Mouse (Mus musculus) CD4-positive naive resting alpha-beta T cell, adult 76 days (primary cell): Measurements from ENCODE around the gene Nsun5. TPM values are rescaled to one million over a fixed set of nuclear protein-coding genes. Genes with fewer than 3 reads are reported as not detected.

Experiments
- total RNA-seq: library from RNA; stranded (reverse); gene quantifications from one replicate; pipeline ENCODE4 v1.2.4, GENCODE M21; 2023

The Nsun5 gene
- total RNA-seq = 35.6 TPM

GRCm38 (mm10) chr5:135369787-135370654 is at the start of gene Nsun5:
Nsun5 (plus strand) TSS chr5:135369953.

GRCm38 (mm10) chr5:135349862-135350261 is 19.9 kb upstream of the Nsun5 start, which contains the start of gene Fkbp6:
Fkbp6 (minus strand) TSS chr5:135350044.

GRCm38 (mm10) chr5:135352995-135353394 is 16.8 kb upstream of the Nsun5 start, which contains the start of gene Trim50:
Trim50 (plus strand) TSS chr5:135353295.

GRCm38 (mm10) chr5:135394004-135394823 is 24.5 kb downstream of the Nsun5 start, which contains the start of gene Pom121:
Pom121 (minus strand) TSS chr5:135394546.

Other genes starting within 250 kb of the Nsun5 start
- 10.0 TPM for gene Tbl2, start 220.3 kb upstream of the Nsun5 start, total RNA-seq
- gene Bcl7b, start 201.7 kb upstream of the Nsun5 start, total RNA-seq = 79.5 TPM
- gene Baz1b, start 182.7 kb upstream of the Nsun5 start, total RNA-seq = 89.3 TPM
- not detected for gene Fzd9, start 118.7 kb upstream of the Nsun5 start, total RNA-seq
- not detected for gene Fkbp6, start 19.9 kb upstream of the Nsun5 start, total RNA-seq
- gene Trim50, start 16.7 kb upstream of the Nsun5 start, total RNA-seq = not detected
- gene Pom121, start 24.6 kb downstream of the Nsun5 start, total RNA-seq = 51.6 TPM
- gene Hip1, start 175.2 kb downstream of the Nsun5 start, total RNA-seq = 3.6 TPM
- not detected for gene Ccl26, start 193.6 kb downstream of the Nsun5 start, total RNA-seq
- gene Ccl24, start 203.1 kb downstream of the Nsun5 start, total RNA-seq = not detected